Mouse (Mus musculus) left cerebral cortex, postnatal 10 days (tissue): ENCODE data around the gene Gal3st3. TPM values are rescaled to one million over a fixed set of nuclear protein-coding genes. Genes with fewer than 3 reads are reported as not detected.

ENCODE experiments used
- total RNA-seq, 2 experiments: library from RNA; stranded (reverse); gene quantifications; 2 replicates each; pipeline ENCODE4 v1.2.3; 2021

Gene Gal3st3
- total RNA-seq, 2 experiments from 2014 or later = 84.1 to 90.3 TPM

Other genes with a start within 250 kb of the Gal3st3 start
- 10 to 100 TPM; 16.9 to 24.1 TPM for gene Rin1, start 247.8 kb upstream of the Gal3st3 start, total RNA-seq
- gene Cd248, start 230.3 kb upstream of the Gal3st3 start, total RNA-seq = 10 to 100 TPM in 1 of 2 experiments, 1 to 10 TPM in 1; 9.5 to 12.2 TPM
- gene Tmem151a, start 212.8 kb upstream of the Gal3st3 start, total RNA-seq = 100 to 1,000 TPM; 115 to 122 TPM
- gene Yif1a, start 209.8 kb upstream of the Gal3st3 start, total RNA-seq = 10 to 100 TPM; 27.3 to 30.4 TPM
- 100 to 1,000 TPM; 379 to 384 TPM for gene Cnih2, start 199.8 kb upstream of the Gal3st3 start, total RNA-seq
- 100 to 1,000 TPM; 167 to 168 TPM for gene Rab1b, start 191.3 kb upstream of the Gal3st3 start, total RNA-seq
- gene Klc2, start 179.8 kb upstream of the Gal3st3 start, total RNA-seq = 100 to 1,000 TPM; 186 to 195 TPM
- 10 to 100 TPM; 77.2 to 77.9 TPM for gene Pacs1, start 25.2 kb upstream of the Gal3st3 start, total RNA-seq
- gene Sf3b2, start 2.9 kb upstream of the Gal3st3 start, total RNA-seq = 100 to 1,000 TPM; 185 to 193 TPM
- gene Catsper1, start 37.4 kb downstream of the Gal3st3 start, total RNA-seq = not detected
- gene Cst6, start 51.2 kb downstream of the Gal3st3 start, total RNA-seq = 10 to 100 TPM; 10.4 to 13.8 TPM
- gene Eif1ad, start 68.4 kb downstream of the Gal3st3 start, total RNA-seq = 10 to 100 TPM; 30.0 to 31.0 TPM
- gene Banf1, start 68.8 kb downstream of the Gal3st3 start, total RNA-seq = 100 to 1,000 TPM; 113 to 124 TPM
- gene Sart1, start 90.4 kb downstream of the Gal3st3 start, total RNA-seq = 10 to 100 TPM; 80.1 to 97.5 TPM
- not detected for gene Tsga10ip, start 104.2 kb downstream of the Gal3st3 start, total RNA-seq
- 100 to 1,000 TPM; 188 to 190 TPM for gene Drap1, start 126.6 kb downstream of the Gal3st3 start, total RNA-seq
- gene AI837181, start 126.8 kb downstream of the Gal3st3 start, total RNA-seq = 10 to 100 TPM; 60.0 to 65.6 TPM
- gene Fosl1, start 149.2 kb downstream of the Gal3st3 start, total RNA-seq = not detected
- gene Ccdc85b, start 159.6 kb downstream of the Gal3st3 start, total RNA-seq = 10 to 100 TPM; 21.9 to 24.0 TPM
- gene Fibp, start 162.3 kb downstream of the Gal3st3 start, total RNA-seq = 10 to 100 TPM; 89.9 to 90.4 TPM
- gene Ctsw, start 170.2 kb downstream of the Gal3st3 start, total RNA-seq = 1 to 10 TPM; 2.5 to 4.9 TPM
- gene Efemp2, start 175.6 kb downstream of the Gal3st3 start, total RNA-seq = 10 to 100 TPM; 18.3 to 18.6 TPM
- gene Mus81, start 190.1 kb downstream of the Gal3st3 start, total RNA-seq = 10 to 100 TPM; 32.2 to 33.3 TPM
- gene Cfl1, start 192.1 kb downstream of the Gal3st3 start, total RNA-seq = 1,000 to 10,000 TPM; 1,943 to 1,967 TPM
- gene 1700020D05Rik, start 205.5 kb downstream of the Gal3st3 start, total RNA-seq = 1 to 10 TPM; 4.8 to 5.4 TPM
- gene Snx32, start 212.2 kb downstream of the Gal3st3 start, total RNA-seq = 10 to 100 TPM; 76.9 to 77.8 TPM